Mouse (Mus musculus): ENCODE measurements at regions not wholly inside any gene's neighbourhood (a gene's known extent, or its start where the extent isn't known, plus 50 kb on each side); places are given as distances from the start of the nearest gene placed in this dataset.
"Not testable (repeated sequence)": the region's sequence is repeated elsewhere in the genome, so short reads cannot be mapped to it uniquely, and the experiment has no call there.

- H3K4me2 ChIP-seq (replicated peaks) = no peak overlapping the region
- no peak overlapping the region for H3K27ac ChIP-seq (replicated peaks)
- no peaks in the 10 kb centered on the region for H3K36me3 ChIP-seq
- no peak for ATAC-seq (replicated peaks)
- no peak overlapping the region for H3K9ac ChIP-seq (replicated peaks)
- 40% methylated on average over 4 of the region's 4 CpGs for WGBS
- H3K9me3 ChIP-seq = no peaks in the 10 kb centered on the region
- 0 out of 2 replicates have a peak, but pooled peaks cover 3% of the 10 kb centered on the region for H3K4me1 ChIP-seq
- no peak overlapping the region for H3K4me3 ChIP-seq
- H3K27me3 ChIP-seq = no peaks in the 10 kb centered on the region
Measured at GRCm38 (mm10) chr13:103646035-103646434, 128.4 kb downstream of the Srek1 start.

GRCm38 (mm10) chr13:103643993-103644722 lies 130.2 kb downstream of the Srek1 start:
- peak; percentile 74 for ATAC-seq (replicated peaks)
- Histone ChIP-seq H3K4me2 (replicated peaks) (no peak overlapping the region), H3K9me3 (no peaks in the 10 kb centered on the region), H3K4me1 (0 out of 2 replicates have a peak, but pooled peaks cover 3% of the 10 kb centered on the region), H3K27me3 (no peaks in the 10 kb centered on the region), H3K9ac (replicated peaks) (no peak overlapping the region), H3K4me3 (no peak overlapping the region), H3K27ac (replicated peaks) (no peak overlapping the region), H3K36me3 (no peaks in the 10 kb centered on the region)
- 41% methylated on average over 6 of the region's 6 CpGs for WGBS

GRCm38 (mm10) chr13:103643486-103643885 lies 130.9 kb downstream of the Srek1 start:
- 52% methylated on average over 5 of the region's 5 CpGs for WGBS
- H3K27me3 ChIP-seq = no peaks in the 10 kb centered on the region

GRCm38 (mm10) chr13:103642542-103643375 lies 131.6 kb downstream of the Srek1 start:
- ATAC-seq (replicated peaks) = no peak
- Histone ChIP-seq H3K36me3 (no peaks in the 10 kb centered on the region), H3K9ac (replicated peaks) (no peak overlapping the region), H3K4me3 (no peak overlapping the region), H3K9me3 (no peaks in the 10 kb centered on the region), H3K27ac (replicated peaks) (no peak overlapping the region), H3K27me3 (no peaks in the 10 kb centered on the region), H3K4me1 (0 out of 2 replicates have a peak, but pooled peaks cover 3% of the 10 kb centered on the region), H3K4me2 (replicated peaks) (no peak overlapping the region)
- WGBS = 74% methylated on average over 10 of the region's 10 CpGs

More at GRCm38 (mm10) chr13:103643486-103643885, 130.9 kb downstream of the Srek1 start:
- Histone ChIP-seq H3K36me3 (no peaks in the 10 kb centered on the region), H3K9me3 (no peaks in the 10 kb centered on the region), H3K27ac (replicated peaks) (no peak overlapping the region), H3K9ac (replicated peaks) (no peak overlapping the region), H3K4me2 (replicated peaks) (no peak overlapping the region), H3K4me1 (0 out of 2 replicates have a peak, but pooled peaks cover 3% of the 10 kb centered on the region), H3K4me3 (no peak overlapping the region)
- no peak for ATAC-seq (replicated peaks)

DNA sequence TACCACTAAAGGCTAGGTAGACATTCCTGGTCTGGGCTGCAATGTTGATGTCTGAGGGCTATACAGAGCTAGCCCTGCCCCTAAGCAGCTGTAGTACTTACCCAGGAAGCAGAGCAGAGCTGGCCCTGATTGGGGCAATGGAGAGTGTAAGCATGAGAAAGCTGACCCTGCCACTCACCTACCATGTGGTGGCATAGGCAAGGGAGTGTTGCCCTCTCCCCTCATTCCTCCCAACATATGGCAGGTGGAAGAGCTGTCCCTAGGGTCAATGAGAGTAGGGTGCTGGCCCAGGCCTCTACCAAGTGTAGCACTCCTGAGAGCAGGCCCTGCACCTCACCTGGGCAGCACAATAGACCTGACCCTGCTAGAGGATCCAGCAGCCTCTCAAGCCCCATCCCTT lies 136.4 kb downstream of the Srek1 start:
- Histone ChIP-seq H3K9ac (replicated peaks) (no peak overlapping the region), H3K27me3 (no peaks in the 10 kb centered on the region), H3K36me3 (no peaks in the 10 kb centered on the region), H3K9me3 (no peaks in the 10 kb centered on the region), H3K4me2 (replicated peaks) (no peak overlapping the region), H3K4me1 (no peaks in the 10 kb centered on the region), H3K4me3 (no peak overlapping the region), H3K27ac (replicated peaks) (no peak overlapping the region)
- ATAC-seq (replicated peaks) = no peak

DNA sequence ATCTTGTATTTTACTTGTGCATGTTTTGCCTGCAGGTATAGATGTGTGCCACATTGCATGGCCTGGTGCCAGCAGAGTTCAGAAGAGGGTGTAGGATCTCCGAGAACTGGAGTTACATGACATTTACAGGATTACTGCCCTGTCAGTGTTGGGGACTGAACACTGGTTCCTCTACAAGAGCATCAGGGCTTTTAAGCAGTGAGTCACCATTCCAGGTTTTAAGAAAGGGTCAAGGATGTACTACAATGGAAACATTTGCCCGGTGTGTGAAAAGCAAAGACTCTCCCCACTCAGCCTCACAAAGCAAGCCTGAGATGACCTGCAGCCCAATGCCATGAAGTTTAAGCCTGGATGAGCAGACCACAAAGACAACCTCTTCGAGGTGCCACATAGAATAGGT lies 137.0 kb downstream of the Srek1 start:
- no peak for ATAC-seq (replicated peaks)
- Histone ChIP-seq H3K4me1 (no peaks in the 10 kb centered on the region), H3K9ac (replicated peaks) (no peak overlapping the region), H3K27ac (replicated peaks) (no peak overlapping the region), H3K4me2 (replicated peaks) (no peak overlapping the region), H3K36me3 (no peaks in the 10 kb centered on the region), H3K27me3 (no peaks in the 10 kb centered on the region), H3K9me3 (no peaks in the 10 kb centered on the region), H3K4me3 (no peak overlapping the region)
- WGBS = 84% methylated on average over 3 of the region's 3 CpGs

GRCm38 (mm10) chr13:103636595-103636994 lies 137.8 kb downstream of the Srek1 start:
- no peak for ATAC-seq (replicated peaks)
- no peaks in the 10 kb centered on the region for H3K36me3 ChIP-seq
- no peak overlapping the region for H3K4me3 ChIP-seq
- H3K27ac ChIP-seq (replicated peaks) = no peak overlapping the region
- H3K9ac ChIP-seq (replicated peaks) = no peak overlapping the region
- no peaks in the 10 kb centered on the region for H3K4me1 ChIP-seq
- no peaks in the 10 kb centered on the region for H3K9me3 ChIP-seq
- no peaks in the 10 kb centered on the region for H3K27me3 ChIP-seq
- H3K4me2 ChIP-seq (replicated peaks) = no peak overlapping the region
- 90% methylated on average over 2 of the region's 2 CpGs for WGBS

DNA sequence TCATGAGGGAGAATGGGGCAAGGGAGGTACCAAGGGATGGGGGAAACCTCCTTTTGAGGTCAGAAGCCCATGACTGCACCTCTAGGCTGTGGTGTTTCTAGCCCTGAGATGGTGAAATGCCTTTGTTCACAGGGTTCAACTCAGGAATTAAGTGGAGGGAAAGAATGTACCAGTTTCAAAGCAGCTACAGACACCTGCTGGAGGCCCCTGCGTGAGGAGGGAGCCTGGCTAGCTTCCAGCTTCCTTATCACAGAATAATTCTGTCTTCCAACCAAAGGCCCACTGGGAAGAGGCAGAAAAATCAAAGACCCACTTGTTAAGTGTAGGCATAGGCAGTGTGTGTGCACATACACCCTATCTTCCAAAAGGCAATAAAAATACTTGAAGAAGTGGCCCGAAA lies 150.6 kb downstream of the Srek1 start:
- Histone ChIP-seq H3K27me3 (no peaks in the 10 kb centered on the region), H3K4me2 (replicated peaks) (no peak overlapping the region), H3K4me3 (no peak overlapping the region), H3K9ac (replicated peaks) (no peak overlapping the region), H3K36me3 (no peaks in the 10 kb centered on the region), H3K4me1 (peaks cover 4% of the 10 kb centered on the region; the same call in 1 of the 2 replicates), H3K9me3 (no peaks in the 10 kb centered on the region), H3K27ac (replicated peaks) (no peak overlapping the region)
- no peak for ATAC-seq (replicated peaks)
- WGBS = 70% methylated on average over 2 of the region's 2 CpGs

GRCm38 (mm10) chr13:103623319-103623718 lies 151.1 kb downstream of the Srek1 start:
- no peak overlapping the region for H3K27ac ChIP-seq (replicated peaks)
- H3K4me1 ChIP-seq = peaks cover 4% of the 10 kb centered on the region; the same call in 1 of the 2 replicates
- no peak overlapping the region for H3K4me2 ChIP-seq (replicated peaks)
- no peak overlapping the region for H3K4me3 ChIP-seq
- no peaks in the 10 kb centered on the region for H3K9me3 ChIP-seq
- H3K27me3 ChIP-seq = no peaks in the 10 kb centered on the region
- ATAC-seq (replicated peaks) = no peak
- H3K9ac ChIP-seq (replicated peaks) = no peak overlapping the region
- WGBS = 48% methylated on average over 6 of the region's 6 CpGs
- no peaks in the 10 kb centered on the region for H3K36me3 ChIP-seq

DNA sequence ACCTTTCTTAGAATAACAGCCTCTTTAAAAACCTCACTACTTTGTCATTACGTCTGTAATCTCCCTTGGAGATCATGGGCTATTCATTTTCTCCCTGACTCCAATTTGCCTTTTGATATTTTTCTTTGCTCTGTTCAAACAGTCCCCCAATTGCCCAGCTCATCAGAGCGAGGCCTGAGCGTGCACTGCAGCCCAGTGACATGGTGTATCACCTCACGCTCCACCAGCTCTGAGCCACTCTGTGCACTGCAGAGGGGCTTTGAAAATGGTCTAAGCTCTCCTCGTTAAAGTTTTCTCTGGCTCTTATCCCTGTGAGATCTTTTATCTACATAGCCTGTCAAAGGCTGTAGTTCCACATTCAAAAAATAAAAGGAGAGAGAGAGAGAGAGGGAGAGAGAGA lies 152.1 kb downstream of the Srek1 start:
- no peak for ATAC-seq (replicated peaks)
- Histone ChIP-seq H3K9ac (replicated peaks) (no peak overlapping the region), H3K36me3 (no peaks in the 10 kb centered on the region), H3K4me2 (replicated peaks) (no peak overlapping the region), H3K4me3 (no peak overlapping the region), H3K9me3 (no peaks in the 10 kb centered on the region), H3K27ac (replicated peaks) (no peak overlapping the region), H3K27me3 (no peaks in the 10 kb centered on the region), H3K4me1 (peaks cover 4% of the 10 kb centered on the region; the same call in 1 of the 2 replicates)
- 3% methylated on average over 5 of the region's 5 CpGs for WGBS

- H3K4me2 ChIP-seq (replicated peaks); H3K4me1 ChIP-seq; H3K27me3 ChIP-seq; H3K9me3 ChIP-seq; H3K9ac ChIP-seq (replicated peaks); ATAC-seq (replicated peaks); H3K4me3 ChIP-seq; H3K27ac ChIP-seq (replicated peaks); H3K36me3 ChIP-seq: not testable (repeated sequence)
- 88% methylated on average over 5 of the region's 5 CpGs for WGBS
Measured at GRCm38 (mm10) chr13:103620958-103621357, 153.4 kb downstream of the Srek1 start.

DNA sequence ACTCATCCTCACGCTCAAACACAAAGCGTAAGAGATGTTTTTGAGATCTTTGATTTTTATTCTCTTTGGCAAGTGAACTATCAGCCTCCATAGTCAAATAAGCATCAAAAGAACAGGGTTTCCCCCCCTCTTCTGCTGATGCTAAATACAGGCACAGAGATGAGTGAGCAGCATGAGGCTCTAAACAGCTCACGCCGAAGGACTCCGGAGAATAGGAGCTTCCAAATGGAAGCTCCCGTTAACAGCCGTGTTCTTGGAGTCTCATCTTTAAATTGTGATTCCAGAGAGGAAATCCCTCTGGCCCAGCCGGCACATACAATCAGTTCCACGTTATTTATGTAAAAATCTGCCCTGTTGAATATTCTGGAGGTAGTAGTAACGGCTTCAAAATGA lies 161.1 kb downstream of the Srek1 start:
- no peak for ATAC-seq (replicated peaks)

More for the DNA sequence above, 161.1 kb downstream of the Srek1 start:
- Histone ChIP-seq H3K9ac (replicated peaks) (no peak overlapping the region), H3K9me3 (no peaks in the 10 kb centered on the region), H3K4me3 (no peak overlapping the region), H3K27me3 (no peaks in the 10 kb centered on the region), H3K36me3 (no peaks in the 10 kb centered on the region), H3K4me2 (replicated peaks) (no peak overlapping the region), H3K4me1 (no peaks in the 10 kb centered on the region), H3K27ac (replicated peaks) (no peak overlapping the region)
- 75% methylated on average over 10 of the region's 10 CpGs for WGBS

All from forebrain, embryonic 15.5 days (tissue).